Mouse (Mus musculus) kidney, adult 2 months (tissue): Measurements from ENCODE around the gene Adap2.

ENCODE experiments used
- CTCF ChIP-seq: fragments of 200-500 bp; conservative IDR thresholded peaks from 2 replicates; pipeline ENCODE4 v1.5.1; 2011; ENCODE audit warnings: low read depth, mild to moderate bottlenecking, control low read depth, low read length, moderate library complexity, mixed read lengths; ENCODE audit not compliant: insufficient read depth, insufficient read length
- POLR2A ChIP-seq: fragments of 200-500 bp; IDR thresholded peaks from one replicate; pipeline ENCODE4 v1.6.1; 2011; ENCODE audit warnings: low read depth, low read length, control low read depth

- TF ChIP-seq CTCF = no peak
- TF ChIP-seq POLR2A = no peak
Measured at GRCm38 (mm10) chr11:80142872-80143271, 11.0 kb upstream of the Adap2 start.
